Mouse (Mus musculus) spleen, adult 2 months (tissue): ENCODE data around the gene Ccdc152. TPM values are rescaled to one million over a fixed set of nuclear protein-coding genes. Genes with fewer than 3 reads are reported as not detected.
"Not testable (repeated sequence)": the region's sequence is repeated elsewhere in the genome, so short reads cannot be mapped to it uniquely, and the experiment has no call there.

ENCODE experiments used
- DNase-seq, 2 experiments: peaks; one replicate each; pipeline versions ENCODE4 v3.0.0 to v3.0.0-alpha.2; 2012 to 2021; ENCODE audit warnings: low spot score in 2 of 2, low read depth in 1 of 2
- H3K27ac ChIP-seq: fragments of 200-500 bp; 2 replicates; pipeline ENCODE4 v1.5.1; 2012; ENCODE audit warnings: low read length, inconsistent platforms; ENCODE audit not compliant: insufficient read depth
- H3K27me3 ChIP-seq: fragments of 200-500 bp; 2 replicates; pipeline ENCODE4 v1.6.1; 2012; ENCODE audit warnings: mild to moderate bottlenecking, moderate library complexity, low read length, inconsistent platforms; ENCODE audit not compliant: control insufficient read depth, insufficient read depth
- H3K36me3 ChIP-seq: fragments of 200-500 bp; 2 replicates; pipeline ENCODE4 v1.6.1; 2012; ENCODE audit warnings: mild to moderate bottlenecking, low read length, inconsistent platforms; ENCODE audit not compliant: control insufficient read depth, insufficient read depth
- H3K4me1 ChIP-seq: fragments of 200-500 bp; 2 replicates; pipeline ENCODE4 v1.6.1; 2011; ENCODE audit warnings: inconsistent platforms; ENCODE audit not compliant: control insufficient read depth, insufficient read depth, insufficient read length
- H3K4me3 ChIP-seq: fragments of 200-500 bp; 2 replicates; pipeline ENCODE4 v1.5.1; 2011; ENCODE audit warnings: mild to moderate bottlenecking, inconsistent platforms; ENCODE audit not compliant: insufficient read depth, insufficient read length; ENCODE audit errors: extremely low read depth
- CTCF ChIP-seq: fragments of 200-500 bp; IDR thresholded peaks from 2 replicates; pipeline ENCODE4 v1.5.1; 2011; ENCODE audit warnings: mild to moderate bottlenecking, inconsistent platforms; ENCODE audit not compliant: insufficient read depth, insufficient read length, insufficient replicate concordance; ENCODE audit errors: extremely low read depth
- POLR2A ChIP-seq: fragments of 200-500 bp; IDR thresholded peaks from 2 replicates; pipeline ENCODE4 v1.6.1; 2011; ENCODE audit warnings: low read depth, low read length, inconsistent platforms
- WGBS: fragments of 180-500 bp; shearing (Covaris S2); methylation state at CpG from one replicate; pipeline ENCODE4 v1.1.7; 2018; 5-methylcytosine and 5-hydroxymethylcytosine counted together
- polyA plus RNA-seq: library from polyadenylated mRNA; depleted of rRNA; stranded (reverse); fragments of >200 nt; gene quantifications from 2 replicates; pipeline ENCODE4 v1.2.3, GENCODE M21; 2012

Ccdc152 gene
- polyA plus RNA-seq, 1 experiment: 0.30 TPM

DNA sequence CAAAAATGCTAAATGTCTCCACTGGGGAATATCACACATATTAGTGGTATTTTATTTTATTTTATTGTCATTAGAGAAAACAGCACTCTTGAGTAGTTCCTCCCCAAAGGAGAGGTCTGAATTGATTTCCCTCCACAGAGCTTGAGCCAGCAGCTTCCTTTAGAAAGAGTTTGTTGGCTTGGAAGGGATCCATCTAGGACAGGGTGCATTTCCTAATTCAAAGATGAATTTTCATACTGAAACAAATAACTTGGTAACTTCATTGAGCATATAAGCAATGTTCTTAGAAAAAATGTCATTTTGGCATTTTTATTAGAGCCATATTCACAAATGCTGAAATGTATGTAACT lies 51.6 kb downstream of the Ccdc152 start:
- Histone ChIP-seq H3K4me1 (no peaks in the 10 kb centered on the region), H3K36me3 (no peaks in the 10 kb centered on the region), H3K27ac (no peak overlapping the region), H3K27me3 (no peaks in the 10 kb centered on the region), H3K4me3 (no peak overlapping the region)
- no peak for DNase-seq
- TF ChIP-seq CTCF (no peak), POLR2A (no peak)

DNA sequence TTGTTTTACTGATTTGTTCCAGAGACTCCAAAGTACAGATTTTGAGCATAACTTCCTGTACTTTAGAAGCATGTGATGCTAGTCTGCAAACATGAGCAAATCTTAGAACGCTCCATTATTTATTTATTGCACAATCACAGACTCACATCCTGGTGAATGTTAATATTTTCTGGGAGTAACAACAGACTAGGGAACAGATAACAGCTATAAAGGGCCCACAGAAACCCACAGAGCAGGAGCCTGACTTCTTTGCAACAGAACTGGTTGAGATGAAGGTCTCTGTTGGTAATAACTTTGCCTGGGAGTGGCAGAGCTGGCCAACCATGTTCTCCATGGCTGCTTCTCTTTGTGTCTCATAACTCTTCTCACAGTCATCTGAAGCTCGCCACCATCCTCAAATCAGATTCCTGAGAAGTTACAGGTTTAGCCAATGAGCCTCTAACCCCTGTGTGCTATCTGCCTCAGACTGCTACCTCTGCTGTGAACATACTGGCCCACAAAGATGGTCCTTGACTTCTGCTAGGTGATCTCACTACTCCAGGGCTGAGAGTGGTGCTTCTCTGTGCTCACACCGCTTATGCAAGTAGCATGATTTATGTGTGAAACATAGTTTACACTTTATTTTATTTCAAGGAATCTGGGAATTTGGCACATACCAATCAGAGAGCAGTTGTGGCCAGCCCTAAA lies 52.2 kb downstream of the Ccdc152 start:
- no peak overlapping the region for H3K4me3 ChIP-seq
- no peak for DNase-seq
- no peaks in the 10 kb centered on the region for H3K4me1 ChIP-seq
- 83% methylated on average over 3 of the region's 3 CpGs for WGBS
- H3K36me3 ChIP-seq: no peaks in the 10 kb centered on the region
- TF ChIP-seq POLR2A (no peak), CTCF (no peak)
- H3K27me3 ChIP-seq: no peaks in the 10 kb centered on the region
- H3K27ac ChIP-seq: no peak overlapping the region

DNA sequence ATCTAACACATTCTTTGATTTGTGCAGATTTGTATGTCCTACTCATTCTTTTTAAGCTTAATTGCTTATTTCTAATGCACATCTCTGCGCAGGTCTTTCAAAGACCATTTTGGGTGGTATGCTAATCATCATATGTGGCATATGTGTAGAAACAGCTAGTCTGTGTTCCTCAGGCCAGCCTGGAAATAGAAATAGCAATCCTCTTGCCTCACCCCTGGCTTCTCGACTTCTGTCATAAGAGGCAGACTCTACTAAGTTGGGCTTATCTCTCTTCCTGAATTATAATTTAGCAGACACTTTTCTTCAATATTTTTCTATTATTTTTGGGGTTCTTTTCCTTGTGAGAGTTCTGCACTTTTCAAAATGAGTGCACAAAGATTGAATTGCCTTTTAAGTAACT lies 52.7 kb downstream of the Ccdc152 start:
- no peak for TF ChIP-seq CTCF
- no peak for TF ChIP-seq POLR2A
- Histone ChIP-seq H3K27me3 (no peaks in the 10 kb centered on the region), H3K36me3 (no peaks in the 10 kb centered on the region), H3K4me3 (no peak overlapping the region), H3K4me1 (no peaks in the 10 kb centered on the region), H3K27ac (no peak overlapping the region)
- WGBS: 79% methylated on average over 2 of the region's 2 CpGs
- no peak for DNase-seq

DNA sequence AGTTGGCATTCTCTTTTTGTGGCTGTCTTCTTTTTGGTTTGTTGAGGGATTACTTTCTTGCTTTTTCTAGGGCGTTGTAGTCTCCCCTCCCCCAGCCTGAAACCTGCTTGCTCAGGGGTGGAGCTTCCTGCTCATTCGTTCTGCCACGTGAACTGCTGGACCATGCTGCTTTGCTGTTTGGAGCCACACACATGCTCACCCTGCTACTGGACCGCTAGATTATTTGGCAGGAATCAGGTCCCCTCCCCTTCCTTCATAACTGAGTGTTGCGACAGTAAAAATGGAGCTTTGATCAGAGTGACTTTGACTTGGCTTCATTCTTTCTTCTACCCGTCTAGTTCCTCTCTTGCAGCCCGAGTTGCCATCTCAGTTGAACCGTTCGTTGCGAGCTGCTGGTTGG lies 58.3 kb downstream of the Ccdc152 start:
- not testable (repeated sequence) for H3K36me3 ChIP-seq, H3K4me3 ChIP-seq, H3K4me1 ChIP-seq, H3K27ac ChIP-seq, H3K27me3 ChIP-seq, DNase-seq
- 86% methylated on average over 10 of the region's 10 CpGs for WGBS

DNA sequence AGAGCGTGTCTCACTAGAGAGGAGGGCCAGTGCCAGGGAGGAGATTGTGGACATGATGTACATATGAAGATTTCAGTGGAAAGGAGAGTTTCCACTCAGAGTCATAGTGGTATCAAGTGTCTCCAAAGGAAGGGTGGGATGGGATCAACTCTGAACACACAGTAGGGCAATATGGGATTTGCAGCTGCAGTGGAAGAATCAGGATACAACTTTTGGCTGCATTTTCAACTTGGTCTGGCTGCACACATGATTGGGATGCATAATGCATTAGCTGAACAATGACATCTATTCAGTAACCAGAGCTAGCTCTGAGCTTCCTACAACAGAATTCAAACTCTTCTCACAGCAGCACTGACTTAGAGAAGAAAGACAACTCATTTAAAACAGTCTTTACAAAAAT lies 65.4 kb downstream of the Ccdc152 start:
- H3K4me1 ChIP-seq: peaks cover 13% of the 10 kb centered on the region; the same call in 1 of the 2 replicates
- H3K27ac ChIP-seq: no peak overlapping the region
- no peak for DNase-seq
- TF ChIP-seq POLR2A: no peak
- no peak overlapping the region for H3K4me3 ChIP-seq
- no peaks in the 10 kb centered on the region for H3K36me3 ChIP-seq
- 93% methylated on average over 1 of the region's 1 CpGs for WGBS
- no peaks in the 10 kb centered on the region for H3K27me3 ChIP-seq

DNA sequence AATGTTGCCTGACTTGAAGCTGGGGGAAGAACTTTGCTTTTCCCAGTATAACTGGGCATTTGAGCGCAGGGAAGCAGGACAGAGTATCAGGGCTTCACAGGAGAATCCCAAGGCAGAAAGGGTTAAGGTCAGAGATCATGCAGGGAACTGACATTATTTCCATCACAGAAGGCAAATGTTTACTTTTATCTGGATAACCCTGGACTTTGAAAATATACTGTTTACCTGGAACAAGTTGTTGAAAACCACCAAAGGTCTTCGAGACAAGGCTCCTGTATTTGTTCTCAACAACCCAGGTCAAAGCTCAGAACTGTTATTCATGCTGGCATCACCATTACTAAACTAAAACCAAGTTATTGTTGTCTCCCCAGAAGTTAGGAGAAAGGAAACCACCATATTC lies 67.0 kb downstream of the Ccdc152 start:
- TF ChIP-seq POLR2A: no peak
- no peak for TF ChIP-seq CTCF
- H3K4me1 ChIP-seq: peaks cover 13% of the 10 kb centered on the region; the same call in 1 of the 2 replicates
- H3K27ac ChIP-seq: no peak overlapping the region
- no peaks in the 10 kb centered on the region for H3K36me3 ChIP-seq
- 88% methylated on average over 2 of the region's 2 CpGs for WGBS
- no peaks in the 10 kb centered on the region for H3K27me3 ChIP-seq
- DNase-seq: no peak
- H3K4me3 ChIP-seq: no peak overlapping the region

DNA sequence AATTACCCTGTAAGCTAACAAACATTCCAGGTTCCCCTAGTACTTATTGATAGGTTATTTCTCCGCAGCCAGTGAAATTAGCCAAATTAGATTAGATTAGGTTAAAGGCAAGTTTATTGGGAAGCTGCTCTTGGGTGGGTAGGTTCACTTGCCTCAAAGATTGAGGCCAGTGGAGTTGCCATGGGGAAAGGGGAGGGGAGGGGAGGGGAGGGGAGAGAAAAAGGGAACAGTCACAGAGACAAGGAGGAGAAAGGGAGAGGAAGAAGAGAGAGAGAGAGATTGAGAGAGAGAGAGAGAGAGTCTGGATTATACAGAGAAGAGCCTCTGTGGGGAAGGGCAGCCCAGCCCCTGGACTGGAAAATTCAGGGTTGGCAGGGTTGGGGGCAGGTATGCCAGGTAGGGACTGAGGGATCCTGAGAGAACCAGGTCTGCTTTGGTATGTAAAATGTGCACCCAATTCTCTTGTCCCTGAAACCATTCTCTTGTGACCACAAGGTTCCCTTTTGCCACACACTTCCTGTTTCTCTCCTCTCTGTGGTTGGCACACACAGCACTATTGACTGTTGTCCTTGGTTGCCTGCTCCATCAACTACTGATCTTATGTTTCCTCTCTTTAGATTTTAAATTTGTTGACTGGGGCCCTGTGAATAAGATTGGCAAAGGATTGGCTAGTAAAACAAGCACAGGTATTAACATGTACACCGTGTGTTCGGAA lies 69.3 kb downstream of the Ccdc152 start:
- 46% methylated on average over 3 of the region's 3 CpGs for WGBS
- Histone ChIP-seq H3K36me3 (no peaks in the 10 kb centered on the region), H3K4me1 (peaks cover 13% of the 10 kb centered on the region; the same call in 1 of the 2 replicates), H3K4me3 (no peak overlapping the region), H3K27ac (no peak overlapping the region), H3K27me3 (no peaks in the 10 kb centered on the region)
- peak; percentile 22 to 25 for DNase-seq
- TF ChIP-seq POLR2A (no peak), CTCF (no peak)
